Mouse (Mus musculus): ENCODE data around the gene Plcb4.
A peak's percentile ranks its signal among the peaks of the same experiment; 100 is the strongest.
"Not testable (repeated sequence)": the region's sequence is repeated elsewhere in the genome, so short reads cannot be mapped to it uniquely, and the experiment has no call there.

Plcb4 gene

DNA sequence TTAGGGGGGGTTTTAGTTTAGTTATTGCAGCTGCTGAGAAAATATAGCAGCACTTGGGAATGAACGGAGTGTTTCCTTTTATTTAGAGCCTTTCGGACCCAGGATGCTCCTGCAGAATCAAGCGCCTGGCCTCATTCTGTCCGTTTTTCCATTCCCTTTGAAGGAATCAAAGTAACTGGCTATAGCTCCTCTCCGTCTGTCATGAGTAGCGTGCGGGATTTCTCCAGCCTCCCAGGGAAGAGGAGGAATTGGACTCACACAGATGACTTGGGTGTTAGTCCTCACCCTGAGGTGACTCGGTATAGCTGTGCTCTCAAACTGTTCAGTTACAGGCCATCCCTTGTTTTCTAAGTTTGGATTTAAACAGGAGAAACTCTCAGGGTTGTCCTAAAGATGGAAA, 14.8 kb downstream of the Plcb4 start:
- DNase-seq (ENCODE audit: low read depth, low spot score) = no peak

- no peak for DNase-seq (ENCODE audit: low read depth, low spot score)
These were observed 16.5 kb downstream of the Plcb4 start for GRCm38 (mm10) chr2:135675284-135675683.

DNA sequence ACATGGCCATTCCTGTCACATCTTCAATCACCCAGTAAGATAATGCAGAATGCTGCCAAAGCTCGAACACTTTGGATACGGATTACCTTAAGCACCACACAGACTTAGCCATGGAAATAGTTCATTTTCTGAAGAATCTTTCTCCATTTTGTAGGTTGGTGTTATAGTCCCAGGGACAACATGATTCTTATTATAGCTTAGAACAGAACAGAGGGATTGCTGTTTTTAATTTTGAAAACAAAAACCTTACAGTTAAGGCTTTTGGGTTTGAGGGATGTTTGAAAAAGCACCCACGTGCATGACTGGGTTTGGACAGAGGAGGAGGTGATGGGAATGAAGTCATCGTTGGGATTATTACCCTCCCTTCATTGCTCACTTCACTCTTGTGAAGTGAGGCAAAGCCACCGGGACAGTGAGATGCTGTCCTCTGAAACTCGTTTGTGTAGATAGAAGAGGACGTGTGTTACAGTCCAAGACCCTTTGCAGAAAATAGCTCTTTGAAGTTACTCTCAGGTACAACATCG, 18.2 kb downstream of the Plcb4 start:
- no peak for DNase-seq (ENCODE audit: low read depth, low spot score)

DNA sequence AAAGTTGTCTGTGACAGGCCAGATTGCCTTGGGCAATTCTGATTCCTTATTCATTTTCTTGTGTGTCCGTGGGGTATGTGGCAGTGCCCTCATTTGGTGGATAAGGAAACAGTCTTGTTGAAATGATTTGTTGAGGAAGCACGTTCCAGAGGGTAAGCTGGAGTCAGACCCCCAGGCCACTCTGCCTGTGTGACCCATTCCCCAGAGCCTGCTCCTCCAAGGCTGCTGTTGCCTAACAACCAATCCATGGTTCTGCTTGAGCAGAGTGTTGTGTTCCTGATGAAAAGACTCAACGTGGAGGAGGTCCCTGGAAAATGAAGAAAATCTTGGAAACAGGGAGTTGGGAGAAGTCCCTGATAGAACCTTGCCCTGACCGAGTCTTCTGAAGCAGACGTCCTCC, 18.8 kb downstream of the Plcb4 start:
- no peak for DNase-seq (ENCODE audit: low read depth, low spot score)

DNA sequence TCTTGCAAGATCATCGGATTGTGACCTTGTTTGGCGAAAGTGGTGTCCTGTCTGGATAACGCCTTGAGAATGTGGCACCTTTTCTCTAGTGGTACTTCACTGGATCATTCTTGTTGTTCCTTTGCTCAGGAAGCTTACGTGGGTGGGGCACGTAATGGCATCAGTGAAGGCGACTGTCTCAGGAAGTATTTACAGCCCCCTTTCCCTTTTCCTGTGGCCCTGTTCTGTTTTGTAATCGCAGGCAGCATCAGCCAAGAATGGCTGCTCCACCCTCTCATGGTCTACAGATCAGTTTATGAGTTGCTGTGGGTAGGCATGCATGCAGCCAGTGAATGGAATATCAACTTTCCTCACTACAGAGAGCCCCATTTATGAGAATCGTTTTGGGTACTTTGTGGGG, 21.2 kb downstream of the Plcb4 start:
- no peak for DNase-seq (ENCODE audit: low read depth, low spot score)

- no peak for DNase-seq (ENCODE audit: low read depth, low spot score)
These were observed 21.8 kb downstream of the Plcb4 start for GRCm38 (mm10) chr2:135680406-135681134.

GRCm38 (mm10) chr2:135683684-135684440, 25.1 kb downstream of the Plcb4 start:
- no peak for DNase-seq (ENCODE audit: low read depth, low spot score)

- DNase-seq (ENCODE audit: low read depth, low spot score) = no peak
These were observed 27.9 kb downstream of the Plcb4 start for GRCm38 (mm10) chr2:135686692-135687091.

GRCm38 (mm10) chr2:135687585-135687984, 28.8 kb downstream of the Plcb4 start:
- no peak for DNase-seq (ENCODE audit: low read depth, low spot score)

- DNase-seq (ENCODE audit: low read depth, low spot score) = peak; percentile 10
These were observed 34.0 kb downstream of the Plcb4 start for GRCm38 (mm10) chr2:135692568-135693488.

DNA sequence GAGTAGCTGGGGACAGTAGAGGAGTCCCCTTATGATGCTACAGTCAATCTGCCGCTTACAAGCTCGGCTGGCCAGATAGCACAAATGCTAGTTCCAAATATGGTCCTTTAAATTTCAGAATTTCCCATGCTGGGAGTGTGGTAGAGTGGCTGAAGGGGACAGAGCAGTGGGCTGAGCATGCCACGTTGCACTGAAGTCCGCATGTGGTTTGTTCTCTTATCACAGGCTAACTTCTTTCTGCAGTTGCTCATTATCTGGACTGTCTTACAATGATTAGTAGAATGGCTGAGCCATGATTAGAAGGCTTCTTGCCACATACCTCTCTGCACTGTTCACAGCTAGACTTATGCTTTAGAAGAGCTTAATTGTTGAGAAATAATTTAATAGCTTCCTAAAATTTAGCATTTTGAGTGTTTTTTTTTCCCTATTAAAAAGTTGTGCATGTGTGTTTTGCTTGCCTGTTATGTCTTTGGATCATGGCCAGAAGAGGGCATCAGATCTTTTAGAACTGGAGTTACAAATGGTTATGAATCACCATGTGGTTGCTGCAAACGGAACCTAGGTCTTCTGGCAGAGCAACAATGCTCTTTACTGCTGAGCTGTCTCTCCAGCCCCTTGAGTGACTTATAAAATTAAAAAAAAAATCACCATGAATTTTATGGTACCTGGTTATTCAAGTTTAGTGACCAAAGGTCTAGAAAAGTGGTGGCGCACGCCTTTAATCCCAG, 42.0 kb downstream of the Plcb4 start:
- DNase-seq (ENCODE audit: low read depth, low spot score) = no peak

- DNase-seq (ENCODE audit: low read depth, low spot score) = no peak
These were observed 45.9 kb downstream of the Plcb4 start for GRCm38 (mm10) chr2:135704673-135705072.

DNA sequence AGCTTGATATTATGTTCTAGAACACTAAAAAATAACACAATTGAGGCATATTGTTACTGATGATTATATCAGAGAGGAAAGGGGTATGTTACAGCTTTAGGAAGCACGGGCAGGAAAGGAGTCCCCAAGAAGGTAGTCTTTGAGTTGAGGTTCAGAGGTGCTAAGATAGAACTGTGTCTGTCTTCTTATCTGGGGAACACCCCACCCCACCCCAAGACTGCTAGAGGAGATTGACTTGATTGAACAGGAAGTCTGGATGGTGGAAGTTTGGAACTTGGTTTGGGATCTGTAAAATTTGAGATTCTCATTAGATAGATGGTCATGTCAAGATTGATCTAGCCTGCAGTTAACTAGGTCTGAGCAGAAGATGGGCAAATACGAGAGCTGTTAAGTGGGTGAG, 48.5 kb downstream of the Plcb4 start:
- DNase-seq (ENCODE audit: low read depth, low spot score) = no peak

DNA sequence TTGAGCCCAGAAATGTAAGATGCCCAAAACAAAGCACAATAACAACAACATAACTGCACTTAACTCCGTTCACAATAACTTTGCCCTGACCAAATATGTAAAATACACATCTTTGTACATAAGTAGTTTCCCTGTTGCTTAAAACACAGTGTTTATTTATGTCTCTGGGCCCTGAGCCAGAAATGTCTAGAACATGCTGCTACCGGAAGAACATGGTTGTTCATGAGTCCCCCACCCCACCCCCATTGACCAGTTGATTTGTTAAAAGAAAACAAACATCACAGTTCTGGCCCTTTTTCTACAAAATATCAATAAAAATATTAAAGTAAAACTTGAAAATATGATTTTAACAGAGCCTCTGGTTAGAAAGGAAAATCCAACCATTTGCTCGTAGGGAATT, 49.6 kb downstream of the Plcb4 start:
- DNase-seq (ENCODE audit: low read depth, low spot score) = no peak

DNA sequence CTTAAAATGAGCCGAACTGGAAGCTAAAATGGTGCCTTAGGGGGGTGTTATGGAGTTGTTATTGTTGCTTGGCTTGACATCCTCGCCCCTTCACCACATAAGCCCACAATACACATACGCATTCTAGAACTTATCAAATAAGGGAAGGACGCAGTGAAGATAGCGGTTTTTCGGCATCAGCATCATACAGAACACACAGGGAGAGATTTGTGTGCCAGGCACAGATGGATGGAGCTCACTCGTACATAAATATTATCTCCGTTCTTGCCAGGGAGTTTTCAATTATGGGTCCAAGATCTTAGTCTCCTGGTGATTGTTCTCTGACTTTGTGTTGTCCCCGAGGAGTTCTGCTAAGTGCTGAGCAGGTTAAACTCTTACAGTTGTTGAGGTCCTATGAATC, 50.0 kb downstream of the Plcb4 start:
- DNase-seq (ENCODE audit: low read depth, low spot score) = no peak

GRCm38 (mm10) chr2:135709736-135710135, 50.9 kb downstream of the Plcb4 start:
- DNase-seq (ENCODE audit: low read depth, low spot score) = not testable (repeated sequence)

GRCm38 (mm10) chr2:135711049-135711924, 52.5 kb downstream of the Plcb4 start:
- DNase-seq (ENCODE audit: low read depth, low spot score) = no peak

- no peak for DNase-seq (ENCODE audit: low read depth, low spot score)
These were observed 53.1 kb downstream of the Plcb4 start for GRCm38 (mm10) chr2:135711925-135712288.

GRCm38 (mm10) chr2:135712331-135712730, 53.5 kb downstream of the Plcb4 start:
- no peak for DNase-seq (ENCODE audit: low read depth, low spot score)

GRCm38 (mm10) chr2:135712921-135713320, 54.1 kb downstream of the Plcb4 start:
- DNase-seq (ENCODE audit: low read depth, low spot score) = no peak
